Mouse (Mus musculus) testis, adult 2 months (tissue): ENCODE data around the gene Zscan12. TPM values are rescaled to one million over a fixed set of nuclear protein-coding genes. Genes with fewer than 3 reads are reported as not detected.
"Not testable (repeated sequence)": the region's sequence is repeated elsewhere in the genome, so short reads cannot be mapped to it uniquely, and the experiment has no call there.

Experiments
- H3K27ac ChIP-seq: fragments of 200-500 bp; 2 replicates; pipeline ENCODE4 v1.5.1; 2012; ENCODE audit warnings: low read depth, low read length; ENCODE audit not compliant: control insufficient read depth, insufficient read depth
- H3K27me3 ChIP-seq: fragments of 200-500 bp; 2 replicates; pipeline ENCODE4 v1.6.1; 2012; ENCODE audit warnings: mild to moderate bottlenecking, low read length, moderate library complexity; ENCODE audit not compliant: control insufficient read depth, insufficient read depth
- H3K36me3 ChIP-seq: fragments of 200-500 bp; 2 replicates; pipeline ENCODE4 v1.6.1; 2012; ENCODE audit warnings: mild to moderate bottlenecking, low read length; ENCODE audit not compliant: control insufficient read depth, insufficient read depth
- H3K4me1 ChIP-seq: fragments of 200-500 bp; 2 replicates; pipeline ENCODE4 v1.6.1; 2012; ENCODE audit warnings: low read length; ENCODE audit not compliant: control insufficient read depth, insufficient read depth
- H3K4me3 ChIP-seq: fragments of 200-500 bp; 2 replicates; pipeline ENCODE4 v1.5.1; 2012; ENCODE audit warnings: low read depth, mild to moderate bottlenecking, low read length, moderate library complexity, mixed read lengths; ENCODE audit not compliant: control insufficient read depth
- CTCF ChIP-seq: fragments of 200-500 bp; IDR thresholded peaks from 2 replicates; pipeline ENCODE4 v1.5.1; 2012; ENCODE audit warnings: low read depth, mild to moderate bottlenecking, inconsistent platforms, low read length, moderate library complexity; ENCODE audit not compliant: control insufficient read depth, insufficient read depth, insufficient replicate concordance
- POLR2A ChIP-seq: fragments of 200-500 bp; IDR thresholded peaks from 2 replicates; pipeline ENCODE4 v1.6.1; 2012; ENCODE audit warnings: low read depth, mild to moderate bottlenecking, inconsistent platforms, low read length, moderate library complexity; ENCODE audit not compliant: control insufficient read depth
- polyA plus RNA-seq: library from polyadenylated mRNA; depleted of rRNA; stranded (reverse); fragments of >200 nt; gene quantifications from 2 replicates; pipeline ENCODE4 v1.2.3, GENCODE M21; 2012

Zscan12 gene
- polyA plus RNA-seq, 1 experiment: 14.6 TPM

GRCm38 (mm10) chr13:21372700-21373099, 10.1 kb downstream of the Zscan12 start:
- TF ChIP-seq CTCF (no peak), POLR2A (no peak)
- Histone ChIP-seq H3K27ac (no peak overlapping the region), H3K4me1 (peaks cover 2% of the 10 kb centered on the region; the same call in 1 of the 2 replicates), H3K36me3 (no peaks in the 10 kb centered on the region; the same call in 1 of the 2 replicates), H3K27me3 (no peaks in the 10 kb centered on the region), H3K4me3 (no peak overlapping the region)

GRCm38 (mm10) chr13:21377773-21378172, 15.2 kb downstream of the Zscan12 start:
- TF ChIP-seq CTCF (no peak), POLR2A (no peak)
- Histone ChIP-seq H3K4me1 (peaks cover 2% of the 10 kb centered on the region; the same call in 1 of the 2 replicates), H3K36me3 (no peaks in the 10 kb centered on the region), H3K4me3 (no peak overlapping the region), H3K27ac (no peak overlapping the region), H3K27me3 (no peaks in the 10 kb centered on the region)

- Histone ChIP-seq H3K4me3 (no peak overlapping the region), H3K27ac (no peak overlapping the region), H3K36me3 (no peaks in the 10 kb centered on the region; the same call in none of the 2 replicates), H3K4me1 (no peaks in the 10 kb centered on the region; the same call in 1 of the 2 replicates), H3K27me3 (no peaks in the 10 kb centered on the region)
- TF ChIP-seq CTCF (no peak), POLR2A (no peak)
These were observed 32.6 kb downstream of the Zscan12 start for GRCm38 (mm10) chr13:21395211-21395610.

GRCm38 (mm10) chr13:21395623-21396022, 33.0 kb downstream of the Zscan12 start:
- TF ChIP-seq POLR2A (no peak), CTCF (no peak)
- Histone ChIP-seq H3K4me1 (no peaks in the 10 kb centered on the region; the same call in 1 of the 2 replicates), H3K36me3 (no peaks in the 10 kb centered on the region; the same call in none of the 2 replicates), H3K4me3 (no peak overlapping the region), H3K27me3 (no peaks in the 10 kb centered on the region), H3K27ac (no peak overlapping the region)

GRCm38 (mm10) chr13:21396048-21396447, 33.4 kb downstream of the Zscan12 start:
- not testable (repeated sequence) for H3K4me3 ChIP-seq, H3K36me3 ChIP-seq, H3K4me1 ChIP-seq, H3K27ac ChIP-seq, H3K27me3 ChIP-seq

GRCm38 (mm10) chr13:21397486-21397885, 34.9 kb downstream of the Zscan12 start:
- H3K36me3 ChIP-seq: no peaks in the 10 kb centered on the region; the same call in none of the 2 replicates
- TF ChIP-seq POLR2A (no peak), CTCF (no peak)
- no peaks in the 10 kb centered on the region; the same call in none of the 2 replicates for H3K4me1 ChIP-seq
- H3K27ac ChIP-seq: no peak overlapping the region
- no peaks in the 10 kb centered on the region for H3K27me3 ChIP-seq
- no peak overlapping the region for H3K4me3 ChIP-seq

- H3K4me3 ChIP-seq: no peak overlapping the region
- no peaks in the 10 kb centered on the region; the same call in none of the 2 replicates for H3K4me1 ChIP-seq
- H3K27ac ChIP-seq: no peak overlapping the region
- H3K27me3 ChIP-seq: no peaks in the 10 kb centered on the region
- TF ChIP-seq POLR2A: no peak
- no peak for TF ChIP-seq CTCF
- no peaks in the 10 kb centered on the region for H3K36me3 ChIP-seq
These were observed 38.5 kb downstream of the Zscan12 start for GRCm38 (mm10) chr13:21401166-21401565.

- H3K4me1 ChIP-seq: no peaks in the 10 kb centered on the region; the same call in 1 of the 2 replicates
- H3K4me3 ChIP-seq: peak overlapping the region; percentile 98
- TF ChIP-seq CTCF: no peak
- TF ChIP-seq POLR2A: no peak
- peak overlapping the region; percentile 84 for H3K27ac ChIP-seq
- H3K36me3 ChIP-seq: no peaks in the 10 kb centered on the region
- no peaks in the 10 kb centered on the region for H3K27me3 ChIP-seq
These were observed 39.1 kb downstream of the Zscan12 start for GRCm38 (mm10) chr13:21401636-21402286.
